Comparison of ENCODE assay signal across 16 mouse cellular contexts in genomic region chr7:104243616-104244015, GRCm38 (mm10). TPM values are rescaled to one million over a fixed set of nuclear protein-coding genes. Genes with fewer than 3 reads are reported as not detected.
DNase-seq lines count a peak whose midpoint lies in the region; ATAC-seq and TF ChIP-seq lines count a peak whose summit lies in the region.
"Had no signal": no experiment of that assay in that cellular context is flagged by ENCODE, and none has a peak within 500 bp of the region (broad histone marks: within the 10 kb centered on the region; RNA-seq: fewer than 3 reads in every experiment).

No protein-coding gene starts in this region.

- no peak for DNase-seq in intestine, embryonic 14.5 days (ENCODE audit: low spot score)
- no peak for DNase-seq in stomach, postnatal 0 days (ENCODE audit: low spot score)
- peak; percentile 86 for DNase-seq in R1 (ENCODE audit: low read depth, low spot score)
- no peak for DNase-seq in adrenal gland, postnatal 10 days
- DNase-seq in testis, postnatal 14 days (ENCODE audit: low spot score), result no peak
- DNase-seq: cerebellum, adult 9-10 months had no signal

- no peaks in the 10 kb centered on the region for H3K9me3 ChIP-seq in intestine, embryonic 14.5 days (ENCODE audit: control insufficient read depth, low read length)
- H3K9me3 ChIP-seq in intestine, embryonic 16.5 days (ENCODE audit: control insufficient read depth, low read length), result no peaks in the 10 kb centered on the region
- H3K9me3 ChIP-seq in stomach, embryonic 14.5 days (ENCODE audit: control insufficient read depth, low read depth, low read length), result no peaks in the 10 kb centered on the region
- no peaks in the 10 kb centered on the region for H3K9me3 ChIP-seq in stomach, postnatal 0 days (ENCODE audit: control insufficient read depth, low read length)
- no peaks in the 10 kb centered on the region for H3K9me3 ChIP-seq in stomach, embryonic 16.5 days (replicated peaks; ENCODE audit: control insufficient read depth, low read length)
- H3K9me3 ChIP-seq: stomach, embryonic 15.5 days had no signal

- 70% methylated on average over 1 of the region's 1 CpGs for WGBS in intestine, embryonic 14.5 days
- WGBS in intestine, embryonic 16.5 days, result 67% methylated on average over 1 of the region's 1 CpGs
- 61% methylated on average over 1 of the region's 1 CpGs for WGBS in stomach, embryonic 14.5 days
- 53% methylated on average over 1 of the region's 1 CpGs for WGBS in stomach, postnatal 0 days
- 69% methylated on average over 1 of the region's 1 CpGs for WGBS in stomach, embryonic 16.5 days

- H3K27ac ChIP-seq in intestine, embryonic 14.5 days (ENCODE audit: low read depth), result no peak overlapping the region
- no peak overlapping the region for H3K27ac ChIP-seq in intestine, embryonic 16.5 days (ENCODE audit: low read length)
- no peak overlapping the region for H3K27ac ChIP-seq in stomach, embryonic 14.5 days (ENCODE audit: low read length)
- no peak overlapping the region for H3K27ac ChIP-seq in stomach, postnatal 0 days (replicated peaks)
- no peak overlapping the region for H3K27ac ChIP-seq in stomach, embryonic 16.5 days (ENCODE audit: low read length)

- no peaks in the 10 kb centered on the region for H3K36me3 ChIP-seq in intestine, embryonic 14.5 days (ENCODE audit: control insufficient read depth, insufficient read depth, low read length)
- no peaks in the 10 kb centered on the region for H3K36me3 ChIP-seq in intestine, embryonic 16.5 days (ENCODE audit: control insufficient read depth, insufficient read depth, low read length)
- H3K36me3 ChIP-seq in stomach, embryonic 14.5 days (ENCODE audit: control insufficient read depth, insufficient read depth, low read length), result no peaks in the 10 kb centered on the region
- no peaks in the 10 kb centered on the region for H3K36me3 ChIP-seq in stomach, postnatal 0 days (ENCODE audit: control insufficient read depth, insufficient read depth, low read length)
- H3K36me3 ChIP-seq in stomach, embryonic 16.5 days (ENCODE audit: control insufficient read depth, insufficient read depth, low read length), result no peaks in the 10 kb centered on the region
- H3K36me3 ChIP-seq: stomach, embryonic 15.5 days had no signal

- no peaks in the 10 kb centered on the region for H3K27me3 ChIP-seq in intestine, embryonic 14.5 days (replicated peaks; ENCODE audit: control insufficient read depth, insufficient read depth, low read length)
- H3K27me3 ChIP-seq in intestine, embryonic 16.5 days (replicated peaks; ENCODE audit: control insufficient read depth, insufficient read depth, low read length), result no peaks in the 10 kb centered on the region
- no peaks in the 10 kb centered on the region for H3K27me3 ChIP-seq in stomach, embryonic 14.5 days (ENCODE audit: control insufficient read depth, insufficient read depth, low read length)
- H3K27me3 ChIP-seq in stomach, postnatal 0 days (ENCODE audit: control insufficient read depth, insufficient read depth, low read length), result no peaks in the 10 kb centered on the region
- no peaks in the 10 kb centered on the region for H3K27me3 ChIP-seq in stomach, embryonic 16.5 days (ENCODE audit: control insufficient read depth, insufficient read depth, low read length)
- H3K27me3 ChIP-seq: stomach, embryonic 15.5 days had no signal

- peak overlapping the region; percentile 58 for H3K4me2 ChIP-seq in intestine, embryonic 14.5 days (ENCODE audit: low read length)
- H3K4me2 ChIP-seq in intestine, embryonic 16.5 days (ENCODE audit: low read depth, low read length), result no peak overlapping the region
- H3K4me2 ChIP-seq in stomach, embryonic 14.5 days (replicated peaks; ENCODE audit: low read depth, low read length), result peak overlapping the region; percentile 46; the same call in 1 of the 2 replicates
- no peak overlapping the region; the same call in 1 of the 2 replicates for H3K4me2 ChIP-seq in stomach, postnatal 0 days (replicated peaks; ENCODE audit: low read depth)
- H3K4me2 ChIP-seq in stomach, embryonic 16.5 days (ENCODE audit: low read depth, low read length), result peak overlapping the region; percentile 59; the same call in 1 of the 2 replicates

- no peak overlapping the region for H3K9ac ChIP-seq in intestine, embryonic 14.5 days (ENCODE audit: low read length)
- no peak overlapping the region for H3K9ac ChIP-seq in intestine, embryonic 16.5 days (ENCODE audit: low read depth, low read length)
- no peak overlapping the region for H3K9ac ChIP-seq in stomach, embryonic 14.5 days (replicated peaks; ENCODE audit: low read depth, low read length)
- no peak overlapping the region for H3K9ac ChIP-seq in stomach, postnatal 0 days (ENCODE audit: low read length)
- no peak overlapping the region for H3K9ac ChIP-seq in stomach, embryonic 16.5 days (ENCODE audit: low read length)

- no peak overlapping the region for H3K4me3 ChIP-seq in intestine, embryonic 14.5 days (ENCODE audit: low read depth, low read length)
- H3K4me3 ChIP-seq in intestine, embryonic 16.5 days (ENCODE audit: low read length), result no peak overlapping the region
- H3K4me3 ChIP-seq in stomach, embryonic 14.5 days (ENCODE audit: low read depth, low read length), result no peak overlapping the region
- H3K4me3 ChIP-seq in stomach, postnatal 0 days (ENCODE audit: low read depth, low read length), result no peak overlapping the region
- H3K4me3 ChIP-seq in stomach, embryonic 16.5 days (replicated peaks; ENCODE audit: low read length), result no peak overlapping the region

- no peak for ATAC-seq in intestine, embryonic 14.5 days (replicated peaks; ENCODE audit: low FRiP score, low TSS enrichment, low read depth)
- ATAC-seq in intestine, embryonic 16.5 days, result no peak
- ATAC-seq in stomach, embryonic 14.5 days (ENCODE audit: insufficient number of reproducible peaks, insufficient read depth, low FRiP score, low read depth), result no peak
- no peak for ATAC-seq in stomach, postnatal 0 days (ENCODE audit: low FRiP score, low TSS enrichment)
- ATAC-seq in stomach, embryonic 16.5 days (ENCODE audit: insufficient read depth, low FRiP score), result no peak

- TF ChIP-seq CTCF in stomach, postnatal 0 days (IDR thresholded peaks at IDR 0.05; ENCODE audit: low read depth), result no peak

- no peaks in the 10 kb centered on the region for H3K4me1 ChIP-seq in intestine, embryonic 14.5 days (replicated peaks; ENCODE audit: control insufficient read depth, insufficient read depth, low read length)
- H3K4me1 ChIP-seq in intestine, embryonic 16.5 days (ENCODE audit: control insufficient read depth, insufficient read depth, low read length), result 0 out of 2 replicates have a peak, but pooled peaks cover 3% of the 10 kb centered on the region
- H3K4me1 ChIP-seq in stomach, embryonic 14.5 days (ENCODE audit: control insufficient read depth, insufficient read depth, low read length), result no peaks in the 10 kb centered on the region
- H3K4me1 ChIP-seq in stomach, postnatal 0 days (replicated peaks; ENCODE audit: control insufficient read depth, insufficient read depth), result no peaks in the 10 kb centered on the region
- no peaks in the 10 kb centered on the region for H3K4me1 ChIP-seq in stomach, embryonic 16.5 days (ENCODE audit: control insufficient read depth, insufficient read depth, low read length)
- H3K4me1 ChIP-seq: stomach, embryonic 15.5 days had no signal

- no peak for TF ChIP-seq EP300 in stomach, postnatal 0 days (optimal IDR thresholded peaks at IDR 0.05)

RNA-seq across cellular contexts. Expression of gene Trim34a, which starts 0.6 kb away (rescaled TPM):
- 1.5 and 1.9 TPM in 2 replicates for polyA plus RNA-seq in intestine, embryonic 14.5 days (2014; fragmentation: Nextera tagmentation; extraction: Ambion mirVana)
- polyA plus RNA-seq in intestine, embryonic 16.5 days (2015; fragmentation: Nextera tagmentation; extraction: Ambion mirVana), result 2.0 and 2.6 TPM in 2 replicates
- 1.8 and 1.9 TPM in 2 replicates for polyA plus RNA-seq in stomach, embryonic 14.5 days (2014; fragmentation: Nextera tagmentation; extraction: Ambion mirVana)
- 2.0 and 2.7 TPM in 2 replicates for polyA plus RNA-seq in stomach, postnatal 0 days (2015; fragmentation: Nextera tagmentation; extraction: Ambion mirVana)
- 1.8 and 2.2 TPM in 2 replicates for polyA plus RNA-seq in stomach, embryonic 16.5 days (2015; fragmentation: Nextera tagmentation; extraction: Ambion mirVana)
- 1 to 10 TPM; 5.4 to 8.3 TPM for total RNA-seq in adrenal gland, postnatal 10 days (2021)

RNA-seq across cellular contexts. Expression of gene Trim6, which starts 25.0 kb away (rescaled TPM):
- polyA plus RNA-seq in intestine, embryonic 14.5 days (2014; fragmentation: Nextera tagmentation; extraction: Ambion mirVana), result 1.6 TPM in 2 replicates
- 0.78 and 1.2 TPM in 2 replicates for polyA plus RNA-seq in intestine, embryonic 16.5 days (2015; fragmentation: Nextera tagmentation; extraction: Ambion mirVana)
- 1.3 and 1.4 TPM in 2 replicates for polyA plus RNA-seq in stomach, embryonic 14.5 days (2014; fragmentation: Nextera tagmentation; extraction: Ambion mirVana)
- polyA plus RNA-seq in stomach, postnatal 0 days (2015; fragmentation: Nextera tagmentation; extraction: Ambion mirVana), result 0.74 and 0.83 TPM in 2 replicates
- 0.87 and 0.89 TPM in 2 replicates for polyA plus RNA-seq in stomach, embryonic 16.5 days (2015; fragmentation: Nextera tagmentation; extraction: Ambion mirVana)
- 1 to 10 TPM in 1 of 2 experiments, under 1 TPM in 1; 0.33 to 1.7 TPM for total RNA-seq in adrenal gland, postnatal 10 days (2021)

RNA-seq across cellular contexts. Expression of gene Trim5, which starts 44.3 kb away (rescaled TPM):
- 0.12 and 0.31 TPM in 2 replicates for polyA plus RNA-seq in intestine, embryonic 14.5 days (2014; fragmentation: Nextera tagmentation; extraction: Ambion mirVana)
- polyA plus RNA-seq in intestine, embryonic 16.5 days (2015; fragmentation: Nextera tagmentation; extraction: Ambion mirVana), result 0.33 and 0.47 TPM in 2 replicates
- 0.31 and 0.36 TPM in 2 replicates for polyA plus RNA-seq in stomach, embryonic 14.5 days (2014; fragmentation: Nextera tagmentation; extraction: Ambion mirVana)
- polyA plus RNA-seq in stomach, postnatal 0 days (2015; fragmentation: Nextera tagmentation; extraction: Ambion mirVana), result 0.35 and 0.51 TPM in 2 replicates
- 0.54 and 0.62 TPM in 2 replicates for polyA plus RNA-seq in stomach, embryonic 16.5 days (2015; fragmentation: Nextera tagmentation; extraction: Ambion mirVana)
- 1 to 10 TPM; 3.7 to 4.5 TPM for total RNA-seq in adrenal gland, postnatal 10 days (2021)

RNA-seq across cellular contexts. Expression of gene Olfr649, which starts 47.8 kb away (rescaled TPM):
- polyA plus RNA-seq in intestine, embryonic 14.5 days (2014; fragmentation: Nextera tagmentation; extraction: Ambion mirVana), result not detected in 2 replicates
- not detected in 2 replicates for polyA plus RNA-seq in intestine, embryonic 16.5 days (2015; fragmentation: Nextera tagmentation; extraction: Ambion mirVana)
- not detected in 2 replicates for polyA plus RNA-seq in stomach, embryonic 14.5 days (2014; fragmentation: Nextera tagmentation; extraction: Ambion mirVana)
- not detected in 2 replicates for polyA plus RNA-seq in stomach, postnatal 0 days (2015; fragmentation: Nextera tagmentation; extraction: Ambion mirVana)
- not detected in 2 replicates for polyA plus RNA-seq in stomach, embryonic 16.5 days (2015; fragmentation: Nextera tagmentation; extraction: Ambion mirVana)
- total RNA-seq in adrenal gland, postnatal 10 days (2021), result not detected
- total RNA-seq: adrenal gland, adult 18-20 months; gastrocnemius, postnatal 10 days; heart, postnatal 25 days had no signal
- polyA plus RNA-seq: forebrain, embryonic 16.5 days; limb, embryonic 14.5 days; midbrain, embryonic 14.5 days; stomach, embryonic 15.5 days had no signal

Comparison
In these comparisons a context has a peak if more than half of its experiments do, and no peak if none do; other contexts are left out.
1. H3K4me2 ChIP-seq: peak in intestine, embryonic 14.5 days (single experiment), stomach, embryonic 14.5 days (single experiment) and stomach, embryonic 16.5 days (single experiment); none in intestine, embryonic 16.5 days (single experiment) and stomach, postnatal 0 days (single experiment).